Mouse (Mus musculus) liver, adult 2 months (tissue): Measurements from ENCODE around the gene Acad8. TPM values are rescaled to one million over a fixed set of nuclear protein-coding genes. Genes with fewer than 3 reads are reported as not detected.
A peak's percentile ranks its signal among the peaks of the same experiment; 100 is the strongest.

Source experiments
- DNase-seq: peaks from one replicate; pipeline ENCODE4 v3.0.0-alpha.2; 2011; ENCODE audit warnings: low read depth, low spot score; ENCODE audit errors: extremely low read depth
- H3K27ac ChIP-seq: fragments of 200-500 bp; replicated peaks from 2 replicates; pipeline ENCODE4 v1.5.1; 2012; ENCODE audit warnings: low read depth, mild to moderate bottlenecking, control low read depth, inconsistent platforms, low read length; ENCODE audit not compliant: insufficient read depth
- H3K27me3 ChIP-seq: fragments of 200-500 bp; 2 replicates; pipeline ENCODE4 v1.6.1; 2012; ENCODE audit warnings: mild to moderate bottlenecking, moderate library complexity, low read length, inconsistent platforms; ENCODE audit not compliant: control insufficient read depth, insufficient read depth
- H3K36me3 ChIP-seq: fragments of 200-500 bp; 2 replicates; pipeline ENCODE4 v1.6.1; 2012; ENCODE audit warnings: low read length, inconsistent platforms; ENCODE audit not compliant: control insufficient read depth, insufficient read depth
- H3K4me1 ChIP-seq: fragments of 200-500 bp; 2 replicates; pipeline ENCODE4 v1.6.1; 2011; ENCODE audit warnings: low read length; ENCODE audit not compliant: control insufficient read depth, insufficient read depth
- H3K4me3 ChIP-seq: fragments of 200-500 bp; 2 replicates; pipeline ENCODE4 v1.5.1; 2011; ENCODE audit warnings: low read depth, mild to moderate bottlenecking, control low read depth, low read length, moderate library complexity; ENCODE audit not compliant: insufficient read depth
- H3K79me2 ChIP-seq: fragments of 200-500 bp; 2 replicates; pipeline ENCODE4 v1.6.1; 2012; ENCODE audit warnings: inconsistent platforms, mild to moderate bottlenecking, low read length, moderate library complexity; ENCODE audit not compliant: control insufficient read depth, insufficient read depth
- H3K9ac ChIP-seq: fragments of 200-500 bp; 2 replicates; pipeline ENCODE4 v1.6.1; 2012; ENCODE audit warnings: low read depth, mild to moderate bottlenecking, control low read depth, inconsistent platforms, low read length
- CTCF ChIP-seq: fragments of 200-500 bp; IDR thresholded peaks from 2 replicates; pipeline ENCODE4 v1.5.1; 2011; ENCODE audit warnings: low read depth, low read length, control low read depth
- POLR2A ChIP-seq: fragments of 200-500 bp; IDR thresholded peaks from 2 replicates; pipeline ENCODE4 v1.6.1; 2011; ENCODE audit warnings: low read length, control low read depth; ENCODE audit not compliant: insufficient read depth; ENCODE audit errors: extremely low read depth
- WGBS: fragments of 180-500 bp; shearing (Covaris S2); methylation state at CpG from one replicate; pipeline ENCODE4 v1.1.7; 2018; 5-methylcytosine and 5-hydroxymethylcytosine counted together
- polyA plus RNA-seq: library from polyadenylated mRNA; depleted of rRNA; stranded (reverse); fragments of >200 nt; gene quantifications from 2 replicates; pipeline ENCODE4 v1.2.3, GENCODE M21; 2012
- total RNA-seq: library from RNA; depleted of rRNA; stranded (reverse); fragments of >200 nt; gene quantifications from 2 replicates; pipeline ENCODE4 v1.2.3, GENCODE M21; 2014

Gene Acad8
- total and polyA plus RNA-seq, 2 experiments = 43.5 to 45.7 TPM

GRCm38 (mm10) chr9:27029022-27029827 lies 29.9 kb upstream of the Acad8 start:
- Histone ChIP-seq H3K9ac (peak overlapping the region; percentile 88), H3K4me1 (peaks cover 9% of the 10 kb centered on the region), H3K27ac (peak overlapping the region; percentile 62), H3K27me3 (no peaks in the 10 kb centered on the region), H3K79me2 (peaks cover 19% of the 10 kb centered on the region; the same call in 1 of the 2 replicates), H3K4me3 (peak overlapping the region; percentile 78), H3K36me3 (no peaks in the 10 kb centered on the region; the same call in 1 of the 2 replicates)
- WGBS = under 1% methylated on average over 52 of the region's 52 CpGs
- TF ChIP-seq POLR2A (no peak), CTCF (peak; percentile 39; the same call in 1 of the 2 replicates)
- DNase-seq = peak; percentile 36

- Histone ChIP-seq H3K4me3 (no peak overlapping the region), H3K27ac (no peak overlapping the region), H3K9ac (no peak overlapping the region), H3K36me3 (no peaks in the 10 kb centered on the region; the same call in 1 of the 2 replicates), H3K4me1 (peaks cover 9% of the 10 kb centered on the region), H3K27me3 (no peaks in the 10 kb centered on the region), H3K79me2 (peaks cover 31% of the 10 kb centered on the region; the same call in 1 of the 2 replicates)
- DNase-seq = no peak
- 65% methylated on average over 1 of the region's 1 CpGs for WGBS
- no peak for TF ChIP-seq CTCF
- TF ChIP-seq POLR2A = no peak
Observed at GRCm38 (mm10) chr9:27026708-27027107, 27.3 kb upstream of the Acad8 start.

- Histone ChIP-seq H3K27me3 (no peaks in the 10 kb centered on the region), H3K27ac (no peak overlapping the region), H3K9ac (no peak overlapping the region), H3K36me3 (peaks cover 5% of the 10 kb centered on the region), H3K4me3 (no peak overlapping the region), H3K4me1 (peaks cover 6% of the 10 kb centered on the region), H3K79me2 (peaks cover 23% of the 10 kb centered on the region; the same call in 1 of the 2 replicates)
- TF ChIP-seq CTCF = no peak
- TF ChIP-seq POLR2A = no peak
- 71% methylated on average over 4 of the region's 4 CpGs for WGBS
- peak; percentile 6 for DNase-seq
Observed at GRCm38 (mm10) chr9:27023681-27024080, 24.3 kb upstream of the Acad8 start.

GRCm38 (mm10) chr9:27018961-27019360 lies 19.6 kb upstream of the Acad8 start:
- Histone ChIP-seq H3K36me3 (peaks cover 23% of the 10 kb centered on the region), H3K27me3 (no peaks in the 10 kb centered on the region), H3K27ac (no peak overlapping the region), H3K4me3 (no peak overlapping the region), H3K79me2 (peaks cover 12% of the 10 kb centered on the region; the same call in 1 of the 2 replicates), H3K9ac (no peak overlapping the region), H3K4me1 (no peaks in the 10 kb centered on the region)
- DNase-seq = no peak
- TF ChIP-seq POLR2A = no peak
- TF ChIP-seq CTCF = no peak
- WGBS = 98% methylated on average over 10 of the region's 10 CpGs

GRCm38 (mm10) chr9:27011572-27011971 lies 12.2 kb upstream of the Acad8 start:
- no peak overlapping the region for H3K9ac ChIP-seq
- no peaks in the 10 kb centered on the region for H3K79me2 ChIP-seq
- WGBS = 92% methylated on average over 4 of the region's 4 CpGs
- H3K27ac ChIP-seq = no peak overlapping the region
- no peaks in the 10 kb centered on the region for H3K4me1 ChIP-seq
- no peak for DNase-seq
- no peak overlapping the region for H3K4me3 ChIP-seq
- peaks cover 43% of the 10 kb centered on the region for H3K36me3 ChIP-seq
- no peak for TF ChIP-seq POLR2A
- no peak for TF ChIP-seq CTCF
- no peaks in the 10 kb centered on the region for H3K27me3 ChIP-seq

- Histone ChIP-seq H3K27me3 (no peaks in the 10 kb centered on the region), H3K79me2 (no peaks in the 10 kb centered on the region), H3K36me3 (peaks cover 58% of the 10 kb centered on the region), H3K27ac (no peak overlapping the region), H3K9ac (no peak overlapping the region), H3K4me3 (no peak overlapping the region), H3K4me1 (no peaks in the 10 kb centered on the region)
- DNase-seq = no peak
- TF ChIP-seq CTCF = no peak
- TF ChIP-seq POLR2A = no peak
- 86% methylated on average over 5 of the region's 5 CpGs for WGBS
Observed at GRCm38 (mm10) chr9:27009231-27009630, 9.9 kb upstream of the Acad8 start.
